Mouse (Mus musculus) neural tube, embryonic 11.5 days (tissue): ENCODE measurements at regions not wholly inside any gene's neighbourhood (a gene's known extent, or its start where the extent isn't known, plus 50 kb on each side); places are given as distances from the start of the nearest gene placed in this dataset.

Experiments
- ATAC-seq: fragments of 200-750 bp; cut with Nextera tagmentation; 2 replicates; pipeline ENCODE4 v1.8.0; 2017; ENCODE audit warnings: moderate number of reproducible peaks, mild to moderate bottlenecking, moderate TSS enrichment, moderate library complexity; ENCODE audit not compliant: insufficient read depth, low FRiP score, low TSS enrichment
- DNase-seq: peaks from one replicate; pipeline ENCODE4 v3.0.0-alpha.2; 2015; ENCODE audit warnings: low spot score
- H3K27ac ChIP-seq: fragments of 300-500 bp; sonication (generic); 2 replicates; pipeline ENCODE4 v1.5.1; 2014; ENCODE audit warnings: low read depth, mild to moderate bottlenecking, low read length
- H3K27me3 ChIP-seq: fragments of 300-500 bp; sonication (generic); 2 replicates; pipeline ENCODE4 v1.6.1; 2014; ENCODE audit warnings: mild to moderate bottlenecking, low read length, mixed read lengths; ENCODE audit not compliant: control insufficient read depth, insufficient read depth
- H3K36me3 ChIP-seq: fragments of 300-500 bp; sonication (generic); 2 replicates; pipeline ENCODE4 v1.6.1; 2014; ENCODE audit warnings: mild to moderate bottlenecking, low read length, moderate library complexity, mixed read lengths; ENCODE audit not compliant: control insufficient read depth, insufficient read depth
- H3K4me1 ChIP-seq: fragments of 300-500 bp; sonication (generic); 2 replicates; pipeline ENCODE4 v1.6.1; 2014; ENCODE audit warnings: low read length, mixed read lengths; ENCODE audit not compliant: control insufficient read depth, insufficient read depth
- H3K4me2 ChIP-seq: fragments of 300-500 bp; sonication (generic); 2 replicates; pipeline ENCODE4 v1.6.1; 2014; ENCODE audit warnings: low read depth, mild to moderate bottlenecking, moderate library complexity
- H3K4me3 ChIP-seq: fragments of 300-500 bp; sonication (generic); 2 replicates; pipeline ENCODE4 v1.5.1; 2014; ENCODE audit warnings: low read depth, low read length
- H3K9ac ChIP-seq: fragments of 300-500 bp; sonication (generic); 2 replicates; pipeline ENCODE4 v1.6.1; 2014; ENCODE audit warnings: mild to moderate bottlenecking, low read length
- H3K9me3 ChIP-seq: fragments of 300-500 bp; sonication (generic); 2 replicates; pipeline ENCODE4 v1.6.1; 2016; ENCODE audit warnings: low read length; ENCODE audit not compliant: control insufficient read depth
- WGBS: fragments of 180-500 bp; shearing (Covaris S2); extraction: QIAGEN DNeasy Blood & Tissue Kit; methylation state at CpG from one replicate; pipeline ENCODE4 v1.1.7; 2014; 5-methylcytosine and 5-hydroxymethylcytosine counted together

DNA sequence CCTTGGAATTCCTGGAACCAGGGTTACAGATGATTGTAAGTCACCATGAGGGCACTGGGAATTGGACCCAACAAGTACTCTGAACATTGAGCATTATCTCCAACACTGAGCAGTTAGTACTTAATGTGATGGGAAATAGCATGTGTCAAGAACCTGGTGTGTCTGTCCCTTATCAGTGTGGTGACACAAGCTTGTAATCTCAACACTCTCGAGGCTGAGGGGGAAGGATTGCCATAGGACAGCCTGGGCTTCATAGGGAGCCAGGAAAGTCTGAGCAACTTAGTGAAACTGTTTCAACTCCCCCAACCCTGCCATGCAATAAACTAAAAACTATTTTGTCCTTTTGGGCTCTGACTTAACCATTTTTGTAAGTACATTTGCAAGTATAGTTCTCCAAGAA lies 100.0 kb downstream of the Wdr20rt start:
- no peak overlapping the region for H3K9ac ChIP-seq
- 52% methylated on average over 1 of the region's 1 CpGs for WGBS
- no peak for ATAC-seq
- no peaks in the 10 kb centered on the region for H3K27me3 ChIP-seq
- H3K4me1 ChIP-seq: no peaks in the 10 kb centered on the region
- H3K9me3 ChIP-seq: no peaks in the 10 kb centered on the region
- no peak overlapping the region for H3K4me2 ChIP-seq
- H3K4me3 ChIP-seq: no peak overlapping the region
- no peak for DNase-seq
- no peaks in the 10 kb centered on the region for H3K36me3 ChIP-seq
- no peak overlapping the region for H3K27ac ChIP-seq

DNA sequence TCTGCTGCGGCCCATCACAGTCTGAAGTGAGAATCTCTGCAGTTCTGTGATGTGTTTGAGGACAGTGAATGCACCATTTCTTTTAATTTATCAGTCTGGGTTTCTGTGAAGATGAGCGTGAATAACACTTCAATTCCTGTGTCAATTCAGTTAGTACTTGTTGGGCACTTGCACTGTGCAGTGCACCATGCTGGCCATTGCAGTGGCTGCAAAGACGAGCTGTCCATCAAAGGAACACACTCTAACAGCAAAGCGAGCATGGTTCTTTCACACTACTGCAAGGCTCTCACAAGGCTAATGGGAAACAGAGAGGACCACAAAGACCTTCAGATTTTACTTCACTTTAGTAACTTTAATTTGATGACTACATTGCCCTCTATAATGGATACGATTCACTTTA lies 103.2 kb downstream of the Wdr20rt start:
- Histone ChIP-seq H3K9ac (no peak overlapping the region), H3K4me2 (no peak overlapping the region), H3K9me3 (no peaks in the 10 kb centered on the region), H3K4me3 (no peak overlapping the region), H3K36me3 (no peaks in the 10 kb centered on the region), H3K27me3 (no peaks in the 10 kb centered on the region), H3K27ac (no peak overlapping the region), H3K4me1 (no peaks in the 10 kb centered on the region)
- DNase-seq: no peak
- WGBS: 88% methylated on average over 5 of the region's 5 CpGs
- no peak for ATAC-seq

DNA sequence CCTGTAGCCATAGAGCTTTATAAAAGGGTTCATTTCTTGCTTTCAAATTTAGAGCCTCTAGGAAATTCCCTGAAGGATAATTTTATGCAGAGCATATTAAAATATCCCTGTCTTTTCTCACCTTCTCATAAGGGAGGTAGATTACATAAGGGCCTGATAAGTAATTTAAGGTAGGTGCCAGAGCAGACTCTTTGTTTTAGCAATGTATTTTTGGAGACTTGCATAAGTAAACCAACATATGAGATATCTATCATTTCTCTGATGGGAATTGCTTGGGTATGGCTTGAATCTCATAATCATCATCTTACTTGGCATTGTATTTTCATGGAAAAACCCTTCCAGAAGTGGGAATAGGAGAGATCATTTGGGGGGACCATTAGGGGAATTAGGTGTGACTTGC lies 104.4 kb downstream of the Wdr20rt start:
- Histone ChIP-seq H3K4me1 (no peaks in the 10 kb centered on the region), H3K9ac (no peak overlapping the region), H3K27ac (no peak overlapping the region), H3K9me3 (no peaks in the 10 kb centered on the region), H3K4me3 (no peak overlapping the region), H3K27me3 (no peaks in the 10 kb centered on the region), H3K36me3 (no peaks in the 10 kb centered on the region), H3K4me2 (no peak overlapping the region)
- DNase-seq: no peak
- no peak for ATAC-seq

DNA sequence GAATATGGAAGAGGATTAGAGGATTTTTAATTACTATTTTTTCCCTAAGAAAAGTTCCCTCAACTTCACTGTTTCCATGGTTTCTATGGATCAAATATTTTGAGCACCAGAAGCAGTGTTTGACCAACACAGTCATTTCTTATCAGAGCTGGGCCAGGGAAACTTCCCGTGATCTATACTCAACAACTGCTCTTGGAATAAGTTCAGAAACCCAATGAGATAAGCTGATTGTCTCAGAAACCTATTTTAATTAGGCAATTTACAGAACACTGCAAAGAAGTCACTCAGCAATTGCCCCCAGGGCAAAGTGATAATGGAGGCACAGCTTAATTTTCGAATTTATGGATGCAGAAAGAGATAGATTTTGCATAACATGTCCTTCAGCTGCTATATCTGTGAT lies 114.7 kb downstream of the Wdr20rt start:
- Histone ChIP-seq H3K9me3 (no peaks in the 10 kb centered on the region), H3K4me2 (no peak overlapping the region), H3K27ac (no peak overlapping the region), H3K27me3 (no peaks in the 10 kb centered on the region), H3K4me3 (no peak overlapping the region), H3K36me3 (no peaks in the 10 kb centered on the region), H3K4me1 (no peaks in the 10 kb centered on the region), H3K9ac (no peak overlapping the region)
- ATAC-seq: no peak
- no peak for DNase-seq
- 72% methylated on average over 2 of the region's 2 CpGs for WGBS

DNA sequence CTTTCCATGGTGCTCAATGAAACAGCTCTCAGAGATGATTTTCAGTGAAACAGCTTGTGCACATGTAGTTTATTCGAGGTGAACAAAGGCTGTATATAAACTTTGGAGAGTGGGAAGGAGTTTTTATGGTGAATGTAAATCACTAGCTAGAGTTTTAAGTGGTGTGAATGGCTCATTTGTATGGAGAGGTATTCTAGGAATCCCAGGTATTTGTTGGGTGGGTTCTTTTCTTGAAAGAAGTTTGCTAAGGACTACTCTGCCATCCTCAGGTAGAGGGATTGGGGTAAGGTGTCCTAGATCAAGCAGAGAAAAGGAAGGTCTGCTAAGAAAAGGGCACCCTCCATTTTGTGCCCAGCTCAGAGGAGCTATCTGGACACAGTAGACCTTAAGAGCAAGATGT lies 121.9 kb downstream of the Wdr20rt start:
- Histone ChIP-seq H3K9ac (no peak overlapping the region), H3K9me3 (no peaks in the 10 kb centered on the region), H3K36me3 (no peaks in the 10 kb centered on the region), H3K4me2 (no peak overlapping the region), H3K27ac (no peak overlapping the region), H3K4me3 (no peak overlapping the region), H3K4me1 (no peaks in the 10 kb centered on the region), H3K27me3 (no peaks in the 10 kb centered on the region)
- WGBS: 53% methylated on average over 1 of the region's 1 CpGs
- DNase-seq: no peak
- no peak for ATAC-seq

DNA sequence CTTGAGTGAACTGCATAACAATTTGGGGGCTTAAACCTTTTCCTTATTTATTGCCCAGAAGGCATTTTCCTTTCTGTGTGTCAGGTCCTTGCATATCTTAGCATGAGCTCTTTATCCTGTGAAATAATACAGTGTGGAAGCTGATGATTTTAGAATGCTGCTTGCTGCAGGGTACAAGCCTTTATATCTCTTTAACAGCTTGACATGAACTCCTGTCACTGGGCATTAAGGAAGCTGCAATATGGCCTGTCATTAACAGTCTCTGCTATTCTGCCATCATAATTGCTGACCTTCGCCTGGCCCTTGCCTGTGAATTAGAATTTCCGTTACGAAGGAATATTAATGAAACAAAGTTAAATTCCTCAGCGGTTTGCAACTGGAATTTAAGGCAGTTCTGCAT lies 124.2 kb downstream of the Wdr20rt start:
- no peaks in the 10 kb centered on the region for H3K27me3 ChIP-seq
- no peaks in the 10 kb centered on the region for H3K4me1 ChIP-seq
- H3K9me3 ChIP-seq: no peaks in the 10 kb centered on the region
- ATAC-seq (no peak), DNase-seq (no peak)
- H3K27ac ChIP-seq: no peak overlapping the region
- no peak overlapping the region for H3K9ac ChIP-seq
- no peak overlapping the region for H3K4me3 ChIP-seq
- 79% methylated on average over 4 of the region's 4 CpGs for WGBS
- H3K36me3 ChIP-seq: no peaks in the 10 kb centered on the region
- H3K4me2 ChIP-seq: no peak overlapping the region

DNA sequence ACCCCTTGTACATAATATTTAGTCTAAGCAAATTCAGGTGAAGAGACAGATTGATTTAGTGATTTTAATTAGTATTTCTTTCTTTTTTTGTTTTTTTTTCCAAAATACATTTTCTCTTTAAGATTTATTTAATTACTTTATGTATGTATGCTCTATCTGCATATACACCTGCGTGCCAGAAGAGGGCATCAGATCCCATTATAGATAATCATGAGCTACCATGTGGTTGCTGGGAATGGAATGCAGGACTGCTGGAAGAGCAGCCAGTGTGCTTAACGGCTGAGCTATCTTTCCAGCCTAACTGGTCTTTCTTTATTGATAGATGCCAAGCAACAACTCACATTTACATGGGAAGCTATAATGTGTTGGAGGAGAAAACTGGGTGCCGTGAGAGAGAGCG lies 138.9 kb downstream of the Wdr20rt start:
- Histone ChIP-seq H3K4me1 (no peaks in the 10 kb centered on the region), H3K27me3 (no peaks in the 10 kb centered on the region), H3K36me3 (no peaks in the 10 kb centered on the region), H3K4me2 (no peak overlapping the region), H3K27ac (no peak overlapping the region), H3K9ac (no peak overlapping the region), H3K4me3 (no peak overlapping the region), H3K9me3 (no peaks in the 10 kb centered on the region)
- ATAC-seq: no peak
- DNase-seq: no peak
- 69% methylated on average over 4 of the region's 4 CpGs for WGBS

DNA sequence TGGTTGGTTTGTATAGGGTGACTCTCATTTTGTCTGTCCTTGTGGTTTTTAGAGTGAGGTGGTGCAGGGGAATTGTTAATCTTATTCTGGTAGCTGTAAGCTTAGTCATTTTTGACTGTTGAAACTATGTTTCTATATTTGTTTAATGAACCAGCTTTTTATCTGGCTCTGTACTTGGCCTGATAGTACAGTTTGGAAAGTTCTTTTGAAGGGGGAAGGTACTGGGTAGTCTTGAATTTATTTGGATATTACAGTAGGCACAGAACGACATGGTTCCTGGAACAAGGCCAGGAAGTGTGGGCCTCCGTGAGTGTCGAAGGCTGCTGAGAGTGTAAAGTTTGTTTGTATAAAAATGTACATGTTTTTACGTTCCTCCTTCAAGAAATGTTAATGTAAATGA lies 142.0 kb downstream of the Wdr20rt start:
- no peak overlapping the region for H3K4me2 ChIP-seq
- no peak for ATAC-seq
- H3K36me3 ChIP-seq: no peaks in the 10 kb centered on the region
- 78% methylated on average over 4 of the region's 4 CpGs for WGBS
- H3K9me3 ChIP-seq: no peaks in the 10 kb centered on the region
- no peak overlapping the region for H3K4me3 ChIP-seq
- H3K27ac ChIP-seq: no peak overlapping the region
- no peaks in the 10 kb centered on the region for H3K4me1 ChIP-seq
- H3K27me3 ChIP-seq: no peaks in the 10 kb centered on the region
- no peak overlapping the region for H3K9ac ChIP-seq
- no peak for DNase-seq

DNA sequence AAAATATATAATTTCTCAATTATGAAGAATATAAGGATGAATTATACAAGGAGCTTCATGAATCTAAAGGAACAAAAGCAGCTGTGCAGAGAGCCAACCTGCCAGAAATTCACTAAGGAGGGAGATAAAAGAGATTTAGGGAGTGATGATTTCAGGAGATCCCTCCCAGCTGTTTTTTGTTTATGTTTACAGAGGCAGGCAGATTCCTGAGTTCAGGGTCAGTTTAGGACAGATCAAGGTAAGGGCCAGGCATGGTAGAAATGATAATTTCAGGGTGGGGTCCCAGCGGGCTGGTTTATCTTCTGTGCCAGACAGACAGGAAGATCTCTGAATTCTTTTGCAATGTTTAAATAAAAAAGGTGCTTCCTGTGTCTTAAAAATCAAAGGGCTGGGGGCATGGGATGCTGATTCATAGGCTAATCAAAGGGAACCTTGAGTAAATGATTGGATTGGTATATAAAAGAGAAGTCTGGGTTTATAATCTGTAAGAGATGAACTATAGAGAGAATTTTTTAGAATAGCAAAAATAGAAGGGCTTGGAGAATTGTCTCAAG lies 142.6 kb downstream of the Wdr20rt start:
- Histone ChIP-seq H3K27ac (no peak overlapping the region), H3K4me3 (no peak overlapping the region), H3K36me3 (no peaks in the 10 kb centered on the region), H3K27me3 (no peaks in the 10 kb centered on the region), H3K4me2 (no peak overlapping the region), H3K9ac (no peak overlapping the region), H3K4me1 (no peaks in the 10 kb centered on the region), H3K9me3 (no peaks in the 10 kb centered on the region)
- no peak for DNase-seq
- WGBS: 70% methylated on average over 1 of the region's 1 CpGs
- no peak for ATAC-seq
